Mouse (Mus musculus): ENCODE results near the gene Ube2e2.

DNA sequence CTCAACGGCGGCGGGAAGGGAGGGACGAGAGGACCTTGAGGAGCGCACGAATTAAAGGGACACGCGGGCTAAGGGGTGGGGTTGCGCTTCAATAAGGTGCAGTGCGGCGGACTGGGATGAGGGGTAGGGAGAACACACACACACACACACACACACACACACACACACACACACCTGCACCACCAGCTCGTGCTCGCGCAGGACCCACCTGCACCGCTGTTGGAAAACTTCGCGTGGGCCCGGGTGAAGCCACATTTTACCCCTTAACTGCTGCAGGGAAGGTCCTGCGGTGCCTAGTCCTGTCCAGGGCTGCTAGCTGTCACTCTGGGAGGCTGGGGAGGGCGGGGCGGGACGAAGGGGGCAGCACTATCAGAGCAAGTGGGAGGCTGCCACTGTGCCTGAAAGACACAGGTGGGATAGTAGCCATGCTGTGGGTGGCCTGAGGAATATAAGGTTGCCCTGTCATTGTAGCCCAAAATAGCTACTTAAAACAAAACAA lies at the start of gene Ube2e2:
- TF ChIP-seq CTCF (IDR thresholded peaks at IDR 0.05; ENCODE audit: control insufficient read depth, insufficient read depth, insufficient replicate concordance, low read depth, low read length) (no peak), POLR2A (IDR thresholded peaks at IDR 0.05; ENCODE audit: control insufficient read depth, low read depth, low read length) (no peak; the same call in 1 of the 2 replicates)

All from testis, adult 2 months (tissue).